Mouse (Mus musculus): ENCODE measurements around the gene Taar7b. TPM values are rescaled to one million over a fixed set of nuclear protein-coding genes. Genes with fewer than 3 reads are reported as not detected.

Taar7b gene
- polyA plus RNA-seq (2017; shearing (Covaris generic)): not detected

GRCm38 (mm10) chr10:23999639-24000038 is at the start of gene Taar7b:
Gene Taar7b, plus strand, starts transcription at chr10:23999939.

GRCm38 (mm10) chr10:23960444-23960915 is 39.3 kb upstream of the Taar7b start, which contains the start of gene Taar4:
Gene Taar4, plus strand, starts transcription at chr10:23960494.

DNA sequence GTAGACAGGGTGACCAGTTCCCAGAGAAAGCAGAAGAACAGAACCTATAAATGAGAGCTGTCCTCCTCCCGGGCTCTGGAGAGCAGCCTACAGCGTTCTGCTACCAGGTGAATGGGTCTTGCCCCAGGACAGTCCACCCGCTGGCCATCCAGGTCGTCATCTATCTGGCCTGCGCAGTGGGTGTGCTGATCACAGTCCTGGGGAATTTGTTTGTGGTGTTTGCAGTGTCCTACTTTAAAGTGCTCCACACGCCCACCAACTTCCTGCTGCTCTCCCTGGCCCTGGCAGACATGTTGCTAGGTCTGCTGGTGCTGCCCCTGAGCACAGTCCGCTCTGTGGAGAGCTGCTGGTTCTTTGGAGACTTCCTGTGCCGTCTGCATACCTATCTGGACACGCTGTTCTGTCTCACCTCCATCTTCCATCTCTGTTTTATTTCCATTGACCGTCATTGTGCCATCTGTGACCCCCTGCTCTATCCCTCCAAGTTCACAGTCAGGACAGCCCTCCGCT is 29.0 kb upstream of the Taar7b start, which contains the start of gene Taar5:
Gene Taar5 (plus strand): TSS at position 51 of the 510 bp plus-strand sequence.

GRCm38 (mm10) chr10:23985546-23985945 is 14.2 kb upstream of the Taar7b start, which contains the start of gene Taar6:
Gene Taar6, minus strand, starts transcription at chr10:23985646.

DNA sequence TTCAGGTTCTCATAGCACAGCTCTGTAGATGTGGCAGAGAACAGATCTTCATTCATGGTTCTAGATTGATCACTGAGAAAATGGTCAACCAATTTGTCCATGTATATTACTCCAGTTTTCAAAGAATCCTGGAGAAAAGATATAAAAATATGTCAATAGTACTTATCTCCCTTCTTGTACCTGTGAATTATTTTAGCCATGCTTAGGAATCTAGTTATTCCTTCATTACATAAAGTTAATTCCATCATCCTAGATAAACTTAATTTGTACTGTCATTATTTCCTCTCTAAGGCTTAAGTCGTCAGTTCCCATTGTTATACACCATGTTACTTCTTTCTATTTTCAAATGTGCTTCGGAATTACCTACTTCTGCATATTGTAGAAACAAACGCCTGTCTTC is 6.4 kb upstream of the Taar7b start, which contains the start of gene Taar7a:
Gene Taar7a (minus strand): TSS at position 101 of the 400 bp plus-strand sequence.

GRCm38 (mm10) chr10:24026922-24027321 is 27.2 kb downstream of the Taar7b start, which contains the start of gene Taar7d:
Gene Taar7d, plus strand, starts transcription at chr10:24027222.

GRCm38 (mm10) chr10:24037314-24037713 is 37.6 kb downstream of the Taar7b start, which contains the start of gene Taar7e:
Gene Taar7e, plus strand, starts transcription at chr10:24037614.

GRCm38 (mm10) chr10:24049210-24049609 is 49.5 kb downstream of the Taar7b start, which contains the start of gene Taar7f:
Gene Taar7f, plus strand, starts transcription at chr10:24049510.

Other genes with a start within 250 kb of the Taar7b start
- 43.5 TPM for gene Rps12, start 212.7 kb upstream of the Taar7b start, polyA plus RNA-seq (2017; shearing (Covaris generic))
- gene Slc18b1, start 203.0 kb upstream of the Taar7b start, polyA plus RNA-seq (2017; shearing (Covaris generic)): not detected
- not detected for gene Vnn3, start 148.5 kb upstream of the Taar7b start, polyA plus RNA-seq (2017; shearing (Covaris generic))
- not detected for gene Vnn1, start 105.3 kb upstream of the Taar7b start, polyA plus RNA-seq (2017; shearing (Covaris generic))
- gene Taar1, start 79.6 kb upstream of the Taar7b start, polyA plus RNA-seq (2017; shearing (Covaris generic)): not detected
- gene Taar2, start 61.4 kb upstream of the Taar7b start, polyA plus RNA-seq (2017; shearing (Covaris generic)): not detected
- not detected for gene Taar3, start 50.4 kb upstream of the Taar7b start, polyA plus RNA-seq (2017; shearing (Covaris generic))
- gene Taar4, start 39.4 kb upstream of the Taar7b start, polyA plus RNA-seq (2017; shearing (Covaris generic)): not detected
- gene Taar5, start 29.2 kb upstream of the Taar7b start, polyA plus RNA-seq (2017; shearing (Covaris generic)): not detected
- not detected for gene Taar6, start 14.3 kb upstream of the Taar7b start, polyA plus RNA-seq (2017; shearing (Covaris generic))
- gene Taar7a, start 6.5 kb upstream of the Taar7b start, polyA plus RNA-seq (2017; shearing (Covaris generic)): not detected
- not detected for gene Taar7d, start 27.3 kb downstream of the Taar7b start, polyA plus RNA-seq (2017; shearing (Covaris generic))
- gene Taar7e, start 37.7 kb downstream of the Taar7b start, polyA plus RNA-seq (2017; shearing (Covaris generic)): not detected
- gene Taar7f, start 49.6 kb downstream of the Taar7b start, polyA plus RNA-seq (2017; shearing (Covaris generic)): not detected
- gene Taar8a, start 76.6 kb downstream of the Taar7b start, polyA plus RNA-seq (2017; shearing (Covaris generic)): not detected
- gene Taar8b, start 92.4 kb downstream of the Taar7b start, polyA plus RNA-seq (2017; shearing (Covaris generic)): not detected
- not detected for gene Taar8c, start 102.0 kb downstream of the Taar7b start, polyA plus RNA-seq (2017; shearing (Covaris generic))
- gene Taar9, start 109.6 kb downstream of the Taar7b start, polyA plus RNA-seq (2017; shearing (Covaris generic)): not detected
- 22.1 TPM for gene Stx7, start 149.4 kb downstream of the Taar7b start, polyA plus RNA-seq (2017; shearing (Covaris generic))
- 0.16 TPM for gene Moxd1, start 223.6 kb downstream of the Taar7b start, polyA plus RNA-seq (2017; shearing (Covaris generic))